Mouse (Mus musculus) brain, embryonic 18.5 days (tissue): ENCODE measurements around the gene Rc3h1.
"Not testable (repeated sequence)": the region's sequence is repeated elsewhere in the genome, so short reads cannot be mapped to it uniquely, and the experiment has no call there.

Source experiments
- DNase-seq: peaks from one replicate; pipeline ENCODE4 v3.0.0-alpha.2; 2012; ENCODE audit warnings: low read depth, low spot score

Rc3h1 gene

DNA sequence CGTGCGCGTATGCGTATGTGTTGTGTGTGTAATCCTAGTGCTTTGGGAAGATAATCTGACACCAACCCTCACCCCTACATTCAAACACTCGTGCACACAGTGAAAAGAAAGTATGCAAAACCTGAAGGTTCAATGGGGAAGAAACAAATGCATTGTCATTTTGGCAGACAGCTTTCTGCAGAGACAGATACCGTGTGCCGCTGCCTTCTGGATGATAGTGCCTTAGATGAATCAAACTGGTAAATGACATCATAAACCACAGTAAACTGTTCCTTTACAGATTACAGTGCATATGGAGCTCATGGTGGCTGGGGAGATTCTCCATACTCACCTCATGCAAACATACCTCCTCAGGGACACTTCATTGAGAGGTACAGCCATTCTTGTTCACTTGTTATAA lies 57.0 kb downstream of the Rc3h1 start:
- DNase-seq = no peak

- no peak for DNase-seq
Observed at GRCm38 (mm10) chr1:160967268-160967667, 61.0 kb downstream of the Rc3h1 start.

DNA sequence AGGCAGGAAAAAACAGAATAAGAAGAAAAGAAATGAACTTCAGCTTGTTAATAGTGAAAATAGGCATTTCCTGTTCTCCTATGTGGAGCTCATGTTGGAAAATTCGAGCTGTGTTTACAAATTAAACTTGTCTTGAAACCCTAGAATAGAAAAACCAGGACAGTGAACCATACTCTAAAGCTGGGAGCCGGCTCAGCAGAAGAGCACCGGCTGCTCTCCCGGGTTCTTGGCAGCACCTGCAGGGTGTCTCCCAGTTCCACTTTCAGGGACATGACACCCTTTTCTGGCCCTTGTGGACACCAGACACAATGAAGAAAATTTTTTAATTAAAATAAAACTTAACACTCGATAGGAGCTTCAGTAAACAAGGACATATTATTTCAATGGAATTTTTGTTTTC lies 62.4 kb downstream of the Rc3h1 start:
- DNase-seq = no peak

DNA sequence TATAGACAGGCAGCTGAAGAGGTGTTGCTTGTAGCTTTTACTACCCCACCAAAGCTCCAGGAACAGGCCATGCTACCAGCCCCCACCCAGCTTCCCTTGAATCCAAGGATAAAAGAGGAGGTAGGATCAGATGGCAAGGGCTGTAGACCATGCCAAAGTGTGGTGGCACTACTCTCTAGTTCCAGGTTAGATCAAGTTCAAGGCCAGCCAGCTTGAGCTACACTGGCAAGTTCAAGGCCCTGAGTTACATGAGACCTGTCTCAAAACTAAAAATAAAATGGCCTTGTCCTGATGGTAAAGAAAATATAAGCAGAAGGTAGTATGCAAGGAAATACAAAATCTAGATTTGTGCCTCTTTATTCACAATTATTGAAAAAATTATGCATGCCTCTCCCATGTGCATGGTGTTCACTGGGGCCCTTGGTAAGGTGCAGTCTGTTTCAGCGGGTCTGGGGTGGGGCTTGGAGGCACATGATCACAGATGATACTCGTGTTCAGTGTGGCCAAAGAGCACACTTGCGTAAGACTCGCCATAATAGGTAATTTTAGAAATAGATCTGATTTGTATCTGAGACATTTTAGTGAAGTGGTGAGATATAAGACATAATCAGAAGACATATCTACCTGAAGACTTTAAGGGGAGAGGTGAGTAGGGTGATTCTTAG lies 72.0 kb downstream of the Rc3h1 start, which contains the start of gene Serpinc1:
Gene Serpinc1 (plus strand): TSS at position 515 of the 665 bp plus-strand sequence.
- no peak for DNase-seq

- DNase-seq = no peak
Observed at GRCm38 (mm10) chr1:160980021-160980420, 73.8 kb downstream of the Rc3h1 start.

GRCm38 (mm10) chr1:160980537-160981234 lies 74.5 kb downstream of the Rc3h1 start:
- no peak for DNase-seq

DNA sequence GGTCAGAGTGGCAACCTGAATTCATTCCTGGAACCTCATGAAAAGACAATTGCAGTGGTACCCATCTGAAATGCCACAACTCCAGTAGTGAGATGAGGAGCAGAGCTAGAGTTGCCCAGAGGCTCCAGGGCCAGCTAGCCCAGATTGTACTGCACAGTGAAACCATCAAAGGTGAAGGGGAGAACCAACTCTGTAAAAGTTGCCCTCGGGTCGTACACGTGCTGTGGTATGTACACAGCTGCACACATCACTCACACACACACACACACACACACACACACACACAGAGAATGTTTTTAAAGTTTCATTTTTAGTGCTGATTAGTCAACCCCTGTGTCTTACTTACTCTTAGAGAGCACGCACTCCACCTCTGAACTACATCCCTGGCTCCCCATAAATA lies 75.1 kb downstream of the Rc3h1 start:
- no peak for DNase-seq

- no peak for DNase-seq
Observed at GRCm38 (mm10) chr1:160982887-160983286, 76.7 kb downstream of the Rc3h1 start.

DNA sequence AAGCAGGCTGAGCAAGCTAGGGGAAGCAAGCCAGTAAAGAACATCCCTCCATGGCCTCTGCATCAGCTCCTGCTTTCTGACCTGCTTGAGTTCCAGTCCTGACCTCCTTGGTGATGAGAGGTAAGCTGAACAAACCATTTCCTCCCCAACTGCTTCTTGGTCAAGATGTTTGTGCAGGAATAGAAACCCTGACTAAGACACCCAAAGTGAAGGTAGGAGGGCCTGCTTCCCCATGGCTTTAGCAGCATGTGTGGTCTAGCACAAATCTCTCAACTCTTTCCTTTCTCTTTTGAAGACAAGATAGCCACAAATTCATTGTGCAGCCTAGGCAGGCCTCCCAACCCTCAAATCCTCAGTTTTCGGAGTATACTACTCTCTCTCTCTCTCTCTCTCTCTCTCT lies 78.5 kb downstream of the Rc3h1 start:
- not testable (repeated sequence) for DNase-seq

DNA sequence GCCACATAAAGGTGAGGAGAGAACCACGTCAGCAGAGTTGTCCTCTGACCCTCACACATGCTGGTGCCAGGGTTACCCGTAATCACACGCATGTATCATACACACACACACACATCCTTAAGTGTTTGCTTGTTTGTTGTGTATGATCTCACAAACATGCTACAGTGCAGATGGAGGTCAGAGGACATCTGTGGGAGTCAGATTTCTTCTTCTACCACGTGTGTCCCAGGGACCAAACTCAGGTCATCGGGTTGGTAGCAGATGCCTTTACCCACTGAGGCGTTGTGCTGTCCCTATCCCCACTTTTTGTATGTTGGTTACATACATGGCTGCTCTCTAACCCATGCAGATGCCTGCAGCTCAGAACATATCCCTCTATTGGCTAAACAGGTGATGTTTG lies 79.3 kb downstream of the Rc3h1 start:
- DNase-seq = no peak

- DNase-seq = no peak
Observed at GRCm38 (mm10) chr1:160986881-160987635, 80.8 kb downstream of the Rc3h1 start.

DNA sequence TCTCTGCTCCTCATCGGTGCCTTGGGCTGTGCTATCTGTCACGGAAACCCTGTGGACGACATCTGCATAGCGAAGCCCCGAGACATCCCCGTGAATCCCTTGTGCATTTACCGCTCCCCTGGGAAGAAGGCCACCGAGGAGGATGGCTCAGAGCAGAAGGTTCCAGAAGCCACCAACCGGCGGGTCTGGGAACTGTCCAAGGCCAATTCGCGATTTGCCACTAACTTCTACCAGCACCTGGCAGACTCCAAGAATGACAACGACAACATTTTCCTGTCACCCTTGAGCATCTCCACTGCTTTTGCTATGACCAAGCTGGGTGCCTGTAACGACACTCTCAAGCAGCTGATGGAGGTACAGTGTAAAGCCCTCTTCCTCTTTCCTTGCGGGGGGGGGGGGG lies 83.2 kb downstream of the Rc3h1 start:
- no peak for DNase-seq

GRCm38 (mm10) chr1:160993851-160994250 lies 87.6 kb downstream of the Rc3h1 start:
- no peak for DNase-seq

GRCm38 (mm10) chr1:161004942-161005341 lies 98.7 kb downstream of the Rc3h1 start:
- DNase-seq = no peak

DNA sequence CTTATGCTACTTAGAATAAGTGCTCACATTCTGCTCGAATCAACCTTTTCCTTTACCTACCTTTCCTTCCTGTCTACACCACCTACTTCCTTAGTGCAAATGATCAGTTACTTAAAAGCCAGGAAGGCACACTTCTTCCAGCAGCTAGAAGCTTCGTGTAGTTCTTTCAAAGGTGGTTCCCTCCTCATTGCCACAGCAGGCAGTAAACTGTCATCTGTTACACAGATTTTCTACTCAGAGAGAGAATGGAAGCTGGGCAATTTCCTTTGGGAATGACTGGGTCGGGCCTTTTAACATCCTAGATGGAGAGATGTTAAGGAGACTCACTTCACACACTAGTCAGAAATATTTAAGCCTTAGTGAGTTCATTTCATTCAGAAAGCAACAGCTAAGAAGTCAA lies 99.3 kb downstream of the Rc3h1 start:
- DNase-seq = no peak

GRCm38 (mm10) chr1:161006471-161006870 lies 100.3 kb downstream of the Rc3h1 start:
- no peak for DNase-seq

DNA sequence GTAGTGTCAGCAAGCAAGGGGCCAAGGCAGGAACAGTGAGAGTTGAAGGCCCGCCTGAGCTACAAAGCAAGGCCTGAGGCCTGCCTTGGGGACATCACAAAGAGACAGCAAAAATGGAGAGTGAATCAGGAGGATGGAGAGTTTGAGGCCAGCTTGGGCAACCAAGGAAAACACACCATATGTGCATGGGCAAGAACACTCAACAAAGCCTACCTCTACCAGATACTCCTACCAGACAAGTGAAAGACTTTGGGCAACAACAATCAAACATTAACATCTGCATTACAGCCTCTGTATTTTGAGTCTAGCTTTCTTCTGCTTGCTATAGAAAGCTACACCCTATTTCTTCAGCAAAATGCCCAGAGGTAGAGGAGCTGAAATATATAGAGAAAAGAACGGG lies 101.8 kb downstream of the Rc3h1 start:
- no peak for DNase-seq

GRCm38 (mm10) chr1:161010436-161010835 lies 104.2 kb downstream of the Rc3h1 start:
- no peak for DNase-seq

GRCm38 (mm10) chr1:161016378-161016777 lies 110.2 kb downstream of the Rc3h1 start:
- no peak for DNase-seq

DNA sequence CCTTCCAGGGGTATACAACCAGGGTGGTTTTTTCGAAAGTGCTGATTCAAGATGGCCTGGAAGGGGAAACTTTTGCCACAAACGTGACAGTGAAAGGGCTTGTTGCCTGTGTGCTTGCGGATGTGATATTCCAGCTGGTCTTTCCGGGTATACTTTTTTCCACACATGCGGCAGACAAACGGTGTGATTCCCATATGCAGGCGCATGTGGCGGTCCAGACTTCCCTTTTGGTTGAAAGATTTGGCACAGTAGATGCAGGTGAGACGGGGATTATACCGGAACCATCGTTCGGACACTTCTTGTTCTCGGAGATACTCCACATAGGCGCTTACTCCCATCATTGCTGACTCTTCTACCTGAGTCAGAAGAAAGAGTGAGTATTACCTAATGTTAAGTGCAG lies 113.8 kb downstream of the Rc3h1 start:
- DNase-seq = no peak
